Mouse (Mus musculus) forebrain, postnatal 0 days (tissue): ENCODE measurements around the gene Pik3r1. TPM values are rescaled to one million over a fixed set of nuclear protein-coding genes. Genes with fewer than 3 reads are reported as not detected.

Experiments
- ATAC-seq: fragments of 200-750 bp; cut with Nextera tagmentation; 2 replicates; pipeline ENCODE4 v1.8.0; 2017; ENCODE audit warnings: mild to moderate bottlenecking, moderate library complexity
- DNase-seq: peaks from one replicate; pipeline ENCODE4 v3.0.0-alpha.2; 2015
- H3K27ac ChIP-seq: fragments of 300-500 bp; sonication (generic); 2 replicates; pipeline ENCODE4 v1.5.1; 2014; ENCODE audit warnings: low read depth, mild to moderate bottlenecking, antibody characterized with exemption, low read length, moderate library complexity, mixed read lengths
- H3K27me3 ChIP-seq: fragments of 300-500 bp; sonication (generic); 2 replicates; pipeline ENCODE4 v1.6.1; 2014; ENCODE audit warnings: mild to moderate bottlenecking, low read length, mixed read lengths; ENCODE audit not compliant: insufficient read depth
- H3K36me3 ChIP-seq: fragments of 300-500 bp; sonication (generic); 2 replicates; pipeline ENCODE4 v1.6.1; 2014; ENCODE audit warnings: mild to moderate bottlenecking, moderate library complexity; ENCODE audit not compliant: insufficient read depth
- H3K4me1 ChIP-seq: fragments of 300-500 bp; sonication (generic); 2 replicates; pipeline ENCODE4 v1.6.1; 2014; ENCODE audit warnings: antibody characterized with exemption; ENCODE audit not compliant: insufficient read depth
- H3K4me2 ChIP-seq: fragments of 300-500 bp; sonication (generic); 2 replicates; pipeline ENCODE4 v1.6.1; 2014; ENCODE audit warnings: low read depth, mild to moderate bottlenecking, moderate library complexity
- H3K4me3 ChIP-seq: fragments of 300-500 bp; sonication (generic); 2 replicates; pipeline ENCODE4 v1.5.1; 2014; ENCODE audit warnings: low read depth, low read length, mixed read lengths
- H3K9ac ChIP-seq: fragments of 300-500 bp; sonication (generic); 2 replicates; pipeline ENCODE4 v1.6.1; 2014; ENCODE audit warnings: mild to moderate bottlenecking
- H3K9me3 ChIP-seq: fragments of 300-500 bp; sonication (generic); 2 replicates; pipeline ENCODE4 v1.6.1; 2016; ENCODE audit warnings: low read length
- CTCF ChIP-seq: sonication (generic); IDR thresholded peaks from 2 replicates; pipeline ENCODE4 v1.5.1; 2016; ENCODE audit warnings: antibody characterized with exemption, control low read depth, low read depth
- WGBS: fragments of 180-500 bp; shearing (Covaris S2); extraction: QIAGEN DNeasy Blood & Tissue Kit; methylation state at CpG from one replicate; pipeline ENCODE4 v1.1.7; 2014; 5-methylcytosine and 5-hydroxymethylcytosine counted together
- polyA plus RNA-seq: library from polyadenylated mRNA; unstranded; fragments of >200 nt; fragmentation: Nextera tagmentation; extraction: Ambion mirVana; gene quantifications from 2 replicates; pipeline ENCODE4 v1.2.1, GENCODE M21; 2015
- total RNA-seq: library from RNA; depleted of rRNA; stranded (reverse); fragments of >200 nt; gene quantifications from 2 replicates; pipeline ENCODE4 v1.2.3, GENCODE M21; 2014

Pik3r1 gene
- total and polyA plus RNA-seq, 2 experiments from 2014 or later: 50.2 to 117 TPM

GRCm38 (mm10) chr13:101692866-101693691, 74.9 kb downstream of the Pik3r1 start:
- DNase-seq (peak; percentile 57), ATAC-seq (peak; percentile 49)
- H3K36me3 ChIP-seq: peaks cover 4% of the 10 kb centered on the region
- H3K4me2 ChIP-seq: peak overlapping the region; percentile 93
- no peaks in the 10 kb centered on the region for H3K9me3 ChIP-seq
- no peak for TF ChIP-seq CTCF
- H3K4me3 ChIP-seq: peak overlapping the region; percentile 57
- peak overlapping the region; percentile 84 for H3K27ac ChIP-seq
- WGBS: 37% methylated on average over 7 of the region's 7 CpGs
- peaks cover 17% of the 10 kb centered on the region for H3K4me1 ChIP-seq
- peak overlapping the region; percentile 78 for H3K9ac ChIP-seq
- H3K27me3 ChIP-seq: no peaks in the 10 kb centered on the region

DNA sequence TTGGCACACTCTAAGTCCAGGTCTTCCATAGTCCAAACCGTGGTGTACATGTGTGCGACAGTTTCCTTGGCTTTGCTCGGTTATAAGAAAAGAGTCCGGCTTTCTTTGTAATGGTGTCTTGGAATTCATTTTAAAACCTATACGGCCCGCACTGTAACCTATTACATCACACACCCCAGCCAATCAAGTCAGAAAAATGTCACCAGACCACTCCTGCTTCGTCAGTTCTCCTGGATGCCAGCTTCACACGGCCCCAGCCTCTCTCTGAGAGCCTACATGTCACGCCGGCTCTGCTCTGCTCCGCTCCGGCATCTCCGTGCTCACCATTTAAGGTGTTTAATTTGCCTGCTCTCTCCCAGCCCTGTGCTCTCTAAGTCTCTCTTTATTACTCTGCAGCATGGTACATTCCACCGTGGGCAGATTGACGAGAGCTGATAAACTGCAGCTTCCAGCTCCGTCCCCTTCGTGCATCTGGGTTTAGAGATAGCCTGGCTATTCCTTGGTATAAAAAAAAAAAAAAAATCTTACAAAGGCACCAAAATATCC, 75.7 kb downstream of the Pik3r1 start:
- H3K9ac ChIP-seq: peak overlapping the region; percentile 78
- no peak for TF ChIP-seq CTCF
- peak overlapping the region; percentile 93 for H3K4me2 ChIP-seq
- ATAC-seq (peak; percentile 90), DNase-seq (peak; percentile 87)
- H3K4me1 ChIP-seq: peaks cover 17% of the 10 kb centered on the region
- peak overlapping the region; percentile 57 for H3K4me3 ChIP-seq
- H3K27ac ChIP-seq: peak overlapping the region; percentile 84
- WGBS: 4% methylated on average over 17 of the region's 17 CpGs
- H3K9me3 ChIP-seq: no peaks in the 10 kb centered on the region
- peaks cover 11% of the 10 kb centered on the region for H3K36me3 ChIP-seq
- no peaks in the 10 kb centered on the region for H3K27me3 ChIP-seq

GRCm38 (mm10) chr13:101691669-101692068, 76.3 kb downstream of the Pik3r1 start:
- peaks cover 18% of the 10 kb centered on the region for H3K36me3 ChIP-seq
- DNase-seq: peak; percentile 54
- H3K9me3 ChIP-seq: no peaks in the 10 kb centered on the region
- H3K9ac ChIP-seq: peak overlapping the region; percentile 78
- no peak for ATAC-seq
- WGBS: 11% methylated on average over 6 of the region's 6 CpGs
- peak overlapping the region; percentile 57 for H3K4me3 ChIP-seq
- H3K27ac ChIP-seq: peak overlapping the region; percentile 84
- peaks cover 17% of the 10 kb centered on the region for H3K4me1 ChIP-seq
- TF ChIP-seq CTCF: no peak
- H3K27me3 ChIP-seq: no peaks in the 10 kb centered on the region
- H3K4me2 ChIP-seq: peak overlapping the region; percentile 93

DNA sequence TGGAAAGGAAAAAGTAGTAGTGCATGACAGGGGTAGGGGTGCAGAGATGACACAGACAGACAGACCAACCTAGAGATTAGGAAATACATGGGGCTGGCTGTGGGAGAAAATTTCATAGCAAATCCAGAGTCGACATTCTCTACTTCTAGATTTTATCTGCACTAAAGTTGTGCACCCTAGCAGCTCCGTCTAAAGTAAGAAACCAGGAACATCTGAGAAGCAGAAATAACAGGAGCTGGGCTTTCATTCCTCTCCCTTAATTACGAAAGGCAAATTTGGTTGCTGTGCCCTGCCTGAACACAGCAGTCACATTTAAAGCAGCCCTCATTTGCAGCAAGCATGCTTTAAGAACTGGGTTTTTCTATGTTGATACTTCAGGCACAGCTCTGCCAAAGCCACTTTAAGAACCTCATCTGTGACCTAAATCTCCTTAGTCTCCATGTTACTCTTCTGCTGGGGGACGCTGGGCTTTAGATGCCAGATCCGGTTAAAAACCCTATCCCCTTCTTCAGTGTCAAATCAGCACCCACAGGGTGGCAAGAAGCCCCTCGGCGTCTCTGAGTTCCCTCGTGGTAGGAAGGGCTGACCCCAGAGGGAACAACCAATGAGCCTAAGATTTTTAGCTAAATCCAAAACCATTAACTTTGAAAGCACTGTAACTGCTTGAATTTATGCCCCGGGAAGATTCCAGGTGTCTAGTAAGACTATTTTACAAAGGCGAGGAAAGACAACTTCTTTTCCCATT, 76.9 kb downstream of the Pik3r1 start:
- H3K9ac ChIP-seq: peak overlapping the region; percentile 78
- no peak for TF ChIP-seq CTCF
- peak overlapping the region; percentile 93 for H3K4me2 ChIP-seq
- no peak for ATAC-seq
- 23% methylated on average over 10 of the region's 10 CpGs for WGBS
- no peaks in the 10 kb centered on the region for H3K9me3 ChIP-seq
- peak overlapping the region; percentile 84 for H3K27ac ChIP-seq
- peaks cover 17% of the 10 kb centered on the region for H3K4me1 ChIP-seq
- H3K36me3 ChIP-seq: peaks cover 24% of the 10 kb centered on the region
- H3K4me3 ChIP-seq: peak overlapping the region; percentile 57
- no peak for DNase-seq
- no peaks in the 10 kb centered on the region for H3K27me3 ChIP-seq

- H3K27me3 ChIP-seq: no peaks in the 10 kb centered on the region
- H3K9me3 ChIP-seq: no peaks in the 10 kb centered on the region
- no peak overlapping the region for H3K27ac ChIP-seq
- 0 out of 2 replicates have a peak overlapping the region, but pooled peaks have one; percentile 3 for H3K4me3 ChIP-seq
- H3K4me2 ChIP-seq: peak overlapping the region; percentile 14
- ATAC-seq (no peak), DNase-seq (no peak)
- TF ChIP-seq CTCF: no peak
- 53% methylated on average over 6 of the region's 6 CpGs for WGBS
- H3K4me1 ChIP-seq: peaks cover 16% of the 10 kb centered on the region
- 0 out of 2 replicates have a peak overlapping the region, but pooled peaks have one; percentile 2 for H3K9ac ChIP-seq
- H3K36me3 ChIP-seq: peaks cover 33% of the 10 kb centered on the region
Observed at GRCm38 (mm10) chr13:101690167-101690566, 77.8 kb downstream of the Pik3r1 start.

- ATAC-seq (no peak), DNase-seq (no peak)
- H3K36me3 ChIP-seq: peaks cover 57% of the 10 kb centered on the region
- no peaks in the 10 kb centered on the region for H3K27me3 ChIP-seq
- no peaks in the 10 kb centered on the region for H3K9me3 ChIP-seq
- no peak for TF ChIP-seq CTCF
- WGBS: 92% methylated on average over 13 of the region's 13 CpGs
- no peak overlapping the region for H3K27ac ChIP-seq
- no peak overlapping the region for H3K4me2 ChIP-seq
- no peaks in the 10 kb centered on the region for H3K4me1 ChIP-seq
- H3K9ac ChIP-seq: no peak overlapping the region
- H3K4me3 ChIP-seq: no peak overlapping the region
Observed at GRCm38 (mm10) chr13:101686256-101686655, 81.8 kb downstream of the Pik3r1 start.
